Mouse (Mus musculus) adrenal gland, adult 18-20 months (tissue): Measurements from ENCODE around the gene Eva1c. TPM values are rescaled to one million over a fixed set of nuclear protein-coding genes. Genes with fewer than 3 reads are reported as not detected.

Source experiments
- microRNA-seq, 2 experiments: library from miRNA; unstranded; fragments of <30 nt; microRNA quantifications; one replicate each; pipeline ENCODE4 v1.2.0; 2021; ENCODE audit warnings: borderline number of aligned reads in 2 of 2
- total RNA-seq, 2 experiments: library from RNA; stranded (reverse); gene quantifications; 1 replicate in 1 of 2; 2 replicates in 1 of 2; pipeline ENCODE4 v1.2.3; 2021

Eva1c gene
- total RNA-seq, 2 experiments from 2014 or later = 5.2 to 8.2 TPM

Small RNA genes within 50 kb of the gene (microRNA-seq; reads per million reads assigned to microRNA genes)
- gene Gm22933 = 0 reads per million in 2 experiments

Other genes starting within 250 kb of the Eva1c start
- gene Mis18a, start 99.3 kb upstream of the Eva1c start, total RNA-seq = 1 to 10 TPM; 3.4 to 5.8 TPM
- 1,000 to 10,000 TPM in 1 of 2 experiments, 100 to 1,000 TPM in 1; 510 to 1,113 TPM for gene Mrap, start 88.5 kb upstream of the Eva1c start, total RNA-seq
- 10 to 100 TPM; 17.6 to 18.2 TPM for gene Urb1, start 16.3 kb upstream of the Eva1c start, total RNA-seq
- gene Cfap298, start 108.4 kb downstream of the Eva1c start, total RNA-seq = 10 to 100 TPM; 27.5 to 37.6 TPM
- gene Synj1, start 184.6 kb downstream of the Eva1c start, total RNA-seq = 10 to 100 TPM; 52.2 to 58.5 TPM
- 10 to 100 TPM; 46.7 to 72.0 TPM for gene Paxbp1, start 217.8 kb downstream of the Eva1c start, total RNA-seq